Mouse (Mus musculus) urinary bladder, postnatal 4 days (tissue): ENCODE measurements around the gene Bcl7c.
"Not testable (repeated sequence)": the region's sequence is repeated elsewhere in the genome, so short reads cannot be mapped to it uniquely, and the experiment has no call there.

Source experiments
- DNase-seq, 2 experiments: peaks; one replicate each; pipeline ENCODE4 v3.0.0; 2021 to 2022; ENCODE audit warnings: low spot score in 2 of 2

Gene Bcl7c

GRCm38 (mm10) chr7:127647576-127647975 is 61.2 kb downstream of the Bcl7c start:
- not testable (repeated sequence) for DNase-seq

- no peak for DNase-seq
Observed at GRCm38 (mm10) chr7:127646363-127646762, 62.4 kb downstream of the Bcl7c start.

- DNase-seq = no peak
Observed at GRCm38 (mm10) chr7:127642254-127642653, 66.5 kb downstream of the Bcl7c start.

GRCm38 (mm10) chr7:127641260-127641659 is 67.5 kb downstream of the Bcl7c start:
- DNase-seq = no peak

GRCm38 (mm10) chr7:127636963-127637362 is 71.8 kb downstream of the Bcl7c start:
- peak; percentile 76 to 78 for DNase-seq

- no peak for DNase-seq
Observed at GRCm38 (mm10) chr7:127631416-127631815, 77.3 kb downstream of the Bcl7c start.

GRCm38 (mm10) chr7:127628646-127629045 is 80.1 kb downstream of the Bcl7c start:
- no peak for DNase-seq

- no peak for DNase-seq
Observed at GRCm38 (mm10) chr7:127626471-127626870, 82.3 kb downstream of the Bcl7c start.

GRCm38 (mm10) chr7:127626039-127626438 is 82.7 kb downstream of the Bcl7c start:
- DNase-seq = no peak

- not testable (repeated sequence) for DNase-seq
Observed at GRCm38 (mm10) chr7:127618402-127618801, 90.3 kb downstream of the Bcl7c start.

GRCm38 (mm10) chr7:127617962-127618361 is 90.8 kb downstream of the Bcl7c start:
- no peak for DNase-seq

GRCm38 (mm10) chr7:127616881-127617280 is 91.9 kb downstream of the Bcl7c start:
- no peak for DNase-seq

GRCm38 (mm10) chr7:127616336-127616735 is 92.4 kb downstream of the Bcl7c start:
- no peak for DNase-seq

GRCm38 (mm10) chr7:127614891-127615843 is 93.6 kb downstream of the Bcl7c start, which contains the start of gene Zfp629:
Zfp629 (minus strand) TSS chr7:127615797.
- DNase-seq = peak; percentile 75 to 78

GRCm38 (mm10) chr7:127614511-127614890 is 94.2 kb downstream of the Bcl7c start:
- DNase-seq = peak in 1 of 2 experiments; percentile 50

- DNase-seq = no peak
Observed at GRCm38 (mm10) chr7:127614091-127614490, 94.6 kb downstream of the Bcl7c start.

GRCm38 (mm10) chr7:127613501-127613900 is 95.2 kb downstream of the Bcl7c start:
- DNase-seq = no peak

GRCm38 (mm10) chr7:127611561-127611960 is 97.2 kb downstream of the Bcl7c start:
- DNase-seq = no peak
